Mouse (Mus musculus) gastrocnemius, postnatal 36 days (tissue): ENCODE measurements around the gene Zfp74. TPM values are rescaled to one million over a fixed set of nuclear protein-coding genes. Genes with fewer than 3 reads are reported as not detected.

ENCODE experiments used
- DNase-seq, 2 experiments: peaks; one replicate each; pipeline ENCODE4 v3.0.0; 2022
- intact Hi-C: fragments of 180-260 bp; cut with DNase I; formaldehyde crosslinking; loops from one replicate; pipeline ENCODE4 v1.15.1; 2025
- microRNA-seq, 2 experiments: library from miRNA; unstranded; fragments of <30 nt; microRNA quantifications; one replicate each; pipeline ENCODE4 v1.2.0; 2021
- total RNA-seq, 2 experiments: library from RNA; stranded (reverse); gene quantifications; 2 replicates each; pipeline ENCODE4 v1.2.3; 2021

The Zfp74 gene
- total RNA-seq, 2 experiments from 2014 or later = 4.8 to 5.5 TPM

GRCm38 (mm10) chr7:29890501-29890900 lies 63.4 kb downstream of the Zfp74 start:
- DNase-seq = no peak
- intact Hi-C loops = no loop called here

GRCm38 (mm10) chr7:29880916-29881315 lies 73.0 kb downstream of the Zfp74 start:
- DNase-seq = no peak

More at GRCm38 (mm10) chr7:29880916-29881315, 73.0 kb downstream of the Zfp74 start:
- intact Hi-C loops = no loop called here

Small RNA genes lying within 50 kb of the gene (microRNA-seq; reads per million reads assigned to microRNA genes)
- gene Mir7668 = 0 to 0.36 reads per million in 2 experiments

Other genes starting within 250 kb of the Zfp74 start
- gene Catsperg2, start 227.1 kb downstream of the Zfp74 start, total RNA-seq = not detected
- 1 to 10 TPM; 5.8 to 6.8 TPM for gene Zfp84, start 185.5 kb downstream of the Zfp74 start, total RNA-seq
- gene Zfp30, start 170.1 kb downstream of the Zfp74 start, total RNA-seq = 1 to 10 TPM; 1.2 to 2.2 TPM
- 1 to 10 TPM; 6.3 to 9.7 TPM for gene Zfp790, start 138.0 kb downstream of the Zfp74 start, total RNA-seq
- gene Zfp940, start 100.4 kb downstream of the Zfp74 start, total RNA-seq = 1 to 10 TPM; 1.2 to 1.9 TPM
- gene Zfp420, start 94.1 kb downstream of the Zfp74 start, total RNA-seq = 1 to 10 TPM; 2.5 to 2.6 TPM
- 1 to 10 TPM; 6.1 to 7.9 TPM for gene Zfp27, start 47.5 kb downstream of the Zfp74 start, total RNA-seq
- gene Zfp383, start 45.9 kb downstream of the Zfp74 start, total RNA-seq = 1 to 10 TPM; 4.0 to 6.3 TPM
- gene Zfp568, start 29.9 kb upstream of the Zfp74 start, total RNA-seq = 10 to 100 TPM; 15.4 to 18.7 TPM
- 1 to 10 TPM; 1.6 to 1.9 TPM for gene Zfp14, start 97.3 kb upstream of the Zfp74 start, total RNA-seq
- 1 to 10 TPM; 1.4 to 1.7 TPM for gene Zfp82, start 118.8 kb upstream of the Zfp74 start, total RNA-seq
- gene Gm26920, start 136.3 kb upstream of the Zfp74 start, total RNA-seq = not detected
- 1 to 10 TPM; 1.8 to 2.9 TPM for gene Zfp566, start 136.4 kb upstream of the Zfp74 start, total RNA-seq
- 10 to 100 TPM; 25.9 to 28.9 TPM for gene Zfp260, start 140.7 kb upstream of the Zfp74 start, total RNA-seq
- under 1 TPM; 0.59 to 0.99 TPM for gene Zfp382, start 167.9 kb upstream of the Zfp74 start, total RNA-seq
- gene Zfp146, start 215.7 kb upstream of the Zfp74 start, total RNA-seq = 10 to 100 TPM; 19.2 to 23.6 TPM
- 1,000 to 10,000 TPM in 1 of 2 experiments, 100 to 1,000 TPM in 1; 976 to 1,017 TPM for gene Cox7a1, start 230.1 kb upstream of the Zfp74 start, total RNA-seq
- gene Capns1, start 244.7 kb upstream of the Zfp74 start, total RNA-seq = 100 to 1,000 TPM; 188 to 196 TPM